Mouse (Mus musculus): ENCODE measurements around the gene Rbm39. TPM values are rescaled to one million over a fixed set of nuclear protein-coding genes. Genes with fewer than 3 reads are reported as not detected.

Gene Rbm39
- total and polyA plus RNA-seq, 3 experiments = 228 to 1,530 (median 248) TPM

DNA sequence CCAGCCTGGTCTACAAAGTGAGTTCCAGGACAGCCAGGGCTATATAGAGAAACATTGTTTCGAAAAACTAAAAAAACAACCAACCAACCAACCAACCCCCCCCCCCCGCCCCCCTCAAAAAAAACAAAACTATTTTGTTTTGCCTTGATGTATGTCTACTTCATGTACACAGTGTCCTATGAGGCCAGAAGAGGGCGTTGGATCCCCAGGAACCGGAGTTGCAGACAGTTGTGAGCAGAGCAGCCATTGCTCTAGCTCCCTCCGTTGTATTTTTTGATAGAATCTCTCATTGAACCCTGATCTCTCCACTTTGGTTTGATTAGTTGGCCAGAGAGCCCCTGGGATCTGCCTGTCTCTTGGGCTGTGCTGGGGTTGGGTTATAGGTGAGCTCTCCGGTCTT is 23.9 kb upstream of the Rbm39 start:
- no peak overlapping the region for H3K4me3 ChIP-seq (ENCODE audit: control insufficient read depth in 1 of 2, insufficient read depth in 1 of 2, low read depth in 2 of 2, low read length in 2 of 2)
- no peak for DNase-seq (ENCODE audit: low read depth, low spot score)
- peaks cover 5 to 13% of the 10 kb centered on the region in 2 experiments for H3K36me3 ChIP-seq (ENCODE audit: control insufficient read depth in 1 of 2, insufficient read depth in 2 of 2, low read length in 2 of 2)
- H3K4me1 ChIP-seq (ENCODE audit: control insufficient read depth in 1 of 2, insufficient read depth in 2 of 2, low read length in 2 of 2) = peaks cover 5 to 11% of the 10 kb centered on the region in 2 experiments; a peak in 3 of 4 replicates
- H3K79me2 ChIP-seq (ENCODE audit: control insufficient read depth, insufficient read depth, low read length, poor library complexity) = peaks cover 13% of the 10 kb centered on the region
- H3K27ac ChIP-seq (ENCODE audit: control insufficient read depth, low read depth, low read length) = no peak overlapping the region
- TF ChIP-seq NELFE (IDR thresholded peaks at IDR 0.05; ENCODE audit: low read depth, low read length) (no peak), POLR2AphosphoS5 (IDR thresholded peaks at IDR 0.05; ENCODE audit: borderline replicate concordance, low read depth, low read length) (no peak), CTCF (IDR thresholded peaks at IDR 0.05 in 2 of 3, conservative IDR thresholded peaks at IDR 0.05 in 1 of 3; ENCODE audit: control insufficient read depth in 1 of 3, insufficient read depth in 1 of 3, low read depth in 2 of 3, low read length in 3 of 3, poor library complexity in 1 of 3, severe bottlenecking in 1 of 3) (peak in 2 of 3 experiments; percentile 19; a peak in 2 of 6 replicates), GATA1 (IDR thresholded peaks at IDR 0.05; ENCODE audit: low read depth, low read length) (no peak)
- H3K9me3 ChIP-seq (replicated peaks; ENCODE audit: insufficient read depth, low read length) = no peaks in the 10 kb centered on the region
- H3K9ac ChIP-seq (ENCODE audit: control insufficient read depth, low read depth, low read length, poor library complexity, severe bottlenecking) = no peak overlapping the region
- H3K27me3 ChIP-seq (ENCODE audit: control insufficient read depth in 1 of 2, insufficient read depth in 2 of 2, low read length in 2 of 2) = no peaks in the 10 kb centered on the region

DNA sequence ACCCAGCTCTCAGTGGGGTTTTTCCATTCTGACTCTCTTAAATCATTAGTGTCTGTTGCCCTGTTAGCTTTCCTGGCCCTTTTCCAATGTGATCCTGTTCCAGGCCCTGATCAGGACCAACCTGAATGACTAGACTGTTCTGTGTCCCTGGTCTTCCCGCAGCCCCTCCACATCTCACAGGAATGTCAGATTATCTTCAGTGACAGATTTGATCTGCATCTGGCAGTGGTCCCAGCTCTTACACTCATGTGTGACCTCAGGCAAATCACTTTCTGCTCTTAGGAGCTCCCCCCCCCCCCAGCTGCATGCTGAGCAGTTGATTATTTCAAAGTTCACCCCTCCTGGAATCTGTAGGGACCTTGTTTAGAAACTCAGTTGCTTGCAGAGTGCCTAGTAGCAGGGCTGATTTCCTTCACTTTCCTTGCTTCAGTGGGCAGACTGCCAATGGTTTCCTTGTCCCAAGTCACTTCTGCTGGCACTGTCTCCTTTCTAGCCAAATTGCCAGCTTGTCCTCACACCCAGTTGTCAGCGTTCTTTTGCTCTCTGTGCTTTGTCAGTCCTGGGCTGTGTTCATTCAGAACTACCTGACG is 22.9 kb upstream of the Rbm39 start:
- DNase-seq (ENCODE audit: low read depth, low spot score) = peak; percentile 59
- Histone ChIP-seq H3K4me1 (ENCODE audit: control insufficient read depth in 1 of 2, insufficient read depth in 2 of 2, low read length in 2 of 2) (peaks cover 5 to 11% of the 10 kb centered on the region in 2 experiments; a peak in 3 of 4 replicates), H3K9ac (ENCODE audit: control insufficient read depth, low read depth, low read length, poor library complexity, severe bottlenecking) (no peak overlapping the region)

GRCm38 (mm10) chr2:156201486-156201885 is 21.4 kb upstream of the Rbm39 start:
- no peak overlapping the region for H3K27ac ChIP-seq (ENCODE audit: control insufficient read depth, low read depth, low read length)
- H3K79me2 ChIP-seq (ENCODE audit: control insufficient read depth, insufficient read depth, low read length, poor library complexity) = peaks cover 24% of the 10 kb centered on the region
- H3K4me1 ChIP-seq (ENCODE audit: control insufficient read depth in 1 of 2, insufficient read depth in 2 of 2, low read length in 2 of 2) = peaks cover 7 to 15% of the 10 kb centered on the region in 2 experiments

More for the DNA sequence above, 22.9 kb upstream of the Rbm39 start:
- Histone ChIP-seq H3K27ac (ENCODE audit: control insufficient read depth, low read depth, low read length) (no peak overlapping the region), H3K79me2 (ENCODE audit: control insufficient read depth, insufficient read depth, low read length, poor library complexity) (peaks cover 19% of the 10 kb centered on the region), H3K36me3 (ENCODE audit: control insufficient read depth in 1 of 2, insufficient read depth in 2 of 2, low read length in 2 of 2) (peaks cover 5 to 17% of the 10 kb centered on the region in 2 experiments), H3K27me3 (ENCODE audit: control insufficient read depth in 1 of 2, insufficient read depth in 2 of 2, low read length in 2 of 2) (no peaks in the 10 kb centered on the region), H3K4me3 (ENCODE audit: control insufficient read depth in 1 of 2, insufficient read depth in 1 of 2, low read depth in 2 of 2, low read length in 2 of 2) (no peak overlapping the region), H3K9me3 (replicated peaks; ENCODE audit: insufficient read depth, low read length) (no peaks in the 10 kb centered on the region)
- TF ChIP-seq GABPA (IDR thresholded peaks at IDR 0.05; ENCODE audit: low read depth, low read length) = no peak
- no peak for TF ChIP-seq UBTF (IDR thresholded peaks at IDR 0.05; ENCODE audit: borderline replicate concordance, insufficient read depth, low read depth, low read length)
- no peak for TF ChIP-seq MAZ (IDR thresholded peaks at IDR 0.05; ENCODE audit: low read depth, low read length)
- no peak for TF ChIP-seq POLR2AphosphoS5 (IDR thresholded peaks at IDR 0.05; ENCODE audit: borderline replicate concordance, low read depth, low read length)
- no peak for TF ChIP-seq SMC3 (IDR thresholded peaks at IDR 0.05; ENCODE audit: low read depth, low read length)
- TF ChIP-seq ZMIZ1 (IDR thresholded peaks at IDR 0.05; ENCODE audit: low read depth, low read length) = no peak
- TF ChIP-seq MYC (IDR thresholded peaks at IDR 0.05; ENCODE audit: low read depth, low read length) = no peak
- no peak for TF ChIP-seq E2F4 (IDR thresholded peaks at IDR 0.05; ENCODE audit: borderline replicate concordance, low read depth, low read length)

More at GRCm38 (mm10) chr2:156201486-156201885, 21.4 kb upstream of the Rbm39 start:
- Histone ChIP-seq H3K9me3 (replicated peaks; ENCODE audit: insufficient read depth, low read length) (no peaks in the 10 kb centered on the region), H3K36me3 (ENCODE audit: control insufficient read depth in 1 of 2, insufficient read depth in 2 of 2, low read length in 2 of 2) (peaks cover 5 to 19% of the 10 kb centered on the region in 2 experiments), H3K27me3 (ENCODE audit: control insufficient read depth in 1 of 2, insufficient read depth in 2 of 2, low read length in 2 of 2) (no peaks in the 10 kb centered on the region), H3K9ac (ENCODE audit: control insufficient read depth, low read depth, low read length, poor library complexity, severe bottlenecking) (no peak overlapping the region), H3K4me3 (ENCODE audit: control insufficient read depth in 1 of 2, insufficient read depth in 1 of 2, low read depth in 2 of 2, low read length in 2 of 2) (no peak overlapping the region)
- DNase-seq (ENCODE audit: low read depth, low spot score) = peak; percentile 66
- peak; percentile 75 for TF ChIP-seq MXI1 (IDR thresholded peaks at IDR 0.05; ENCODE audit: low read depth, low read length)
- peak; percentile 49; the same call in 1 of the 2 replicates for TF ChIP-seq ETS1 (IDR thresholded peaks at IDR 0.05; ENCODE audit: low read depth, low read length)
- no peak for TF ChIP-seq CHD2 (IDR thresholded peaks at IDR 0.05; ENCODE audit: low read length)
- peak; percentile 97 for TF ChIP-seq ZNF384 (IDR thresholded peaks at IDR 0.05; ENCODE audit: low read depth, low read length)
- TF ChIP-seq NRF1 (IDR thresholded peaks at IDR 0.05; ENCODE audit: insufficient read depth, low read depth, low read length, poor library complexity, severe bottlenecking) = no peak
- TF ChIP-seq ZMIZ1 (IDR thresholded peaks at IDR 0.05; ENCODE audit: low read depth, low read length) = no peak
- peak; percentile 89 for TF ChIP-seq MYC (IDR thresholded peaks at IDR 0.05; ENCODE audit: low read depth, low read length)
- TF ChIP-seq UBTF (IDR thresholded peaks at IDR 0.05; ENCODE audit: borderline replicate concordance, insufficient read depth, low read depth, low read length) = no peak
- TF ChIP-seq EP300 (IDR thresholded peaks at IDR 0.05; ENCODE audit: low read depth in 1 of 2, low read length in 2 of 2) = peak in 1 of 2 experiments; percentile 31; a peak in 1 of 4 replicates
- TF ChIP-seq ZKSCAN1 (IDR thresholded peaks at IDR 0.05; ENCODE audit: low read depth, low read length) = peak; percentile 55; the same call in 1 of the 2 replicates
- peak; percentile 88 for TF ChIP-seq MAX (IDR thresholded peaks at IDR 0.05; ENCODE audit: low read length)
- TF ChIP-seq USF2 (IDR thresholded peaks at IDR 0.05; ENCODE audit: borderline replicate concordance in 1 of 2, insufficient read depth in 1 of 2, low read depth in 1 of 2, low read length in 2 of 2) = no peak
- TF ChIP-seq SIN3A (IDR thresholded peaks at IDR 0.05; ENCODE audit: low read length) = peak; percentile 63
- peak; percentile 50; the same call in 1 of the 2 replicates for TF ChIP-seq USF1 (IDR thresholded peaks at IDR 0.05; ENCODE audit: low read depth, low read length)
